Mouse (Mus musculus) stomach, embryonic 16.5 days (tissue): ENCODE results near the gene Triobp. TPM values are rescaled to one million over a fixed set of nuclear protein-coding genes. Genes with fewer than 3 reads are reported as not detected.

Experiments used
- ATAC-seq: fragments of 200-750 bp; cut with Nextera tagmentation; 2 replicates; pipeline ENCODE4 v1.8.0; 2017; ENCODE audit warnings: moderate number of reproducible peaks, moderate TSS enrichment; ENCODE audit not compliant: insufficient read depth, low FRiP score
- H3K27ac ChIP-seq: fragments of 300-500 bp; sonication (generic); 2 replicates; pipeline ENCODE4 v1.5.1; 2014; ENCODE audit warnings: low read length
- H3K27me3 ChIP-seq: fragments of 300-500 bp; sonication (generic); 2 replicates; pipeline ENCODE4 v1.6.1; 2014; ENCODE audit warnings: low read length, control low read depth, mixed read lengths; ENCODE audit not compliant: control insufficient read depth, insufficient read depth
- H3K36me3 ChIP-seq: fragments of 300-500 bp; sonication (generic); 2 replicates; pipeline ENCODE4 v1.6.1; 2014; ENCODE audit warnings: low read length; ENCODE audit not compliant: control insufficient read depth, insufficient read depth
- H3K4me1 ChIP-seq: fragments of 300-500 bp; sonication (generic); 2 replicates; pipeline ENCODE4 v1.6.1; 2014; ENCODE audit warnings: low read length, control low read depth, mixed read lengths; ENCODE audit not compliant: control insufficient read depth, insufficient read depth
- H3K4me2 ChIP-seq: fragments of 300-500 bp; sonication (generic); 2 replicates; pipeline ENCODE4 v1.6.1; 2014; ENCODE audit warnings: low read depth, low read length, mixed read lengths
- H3K4me3 ChIP-seq: fragments of 300-500 bp; sonication (generic); replicated peaks from 2 replicates; pipeline ENCODE4 v1.5.1; 2014; ENCODE audit warnings: mild to moderate bottlenecking, low read length
- H3K9ac ChIP-seq: fragments of 300-500 bp; sonication (generic); 2 replicates; pipeline ENCODE4 v1.6.1; 2014; ENCODE audit warnings: low read length
- H3K9me3 ChIP-seq: fragments of 300-500 bp; sonication (generic); replicated peaks from 2 replicates; pipeline ENCODE4 v1.6.1; 2016; ENCODE audit warnings: low read length, control low read depth; ENCODE audit not compliant: control insufficient read depth
- WGBS: fragments of 180-500 bp; shearing (Covaris S2); extraction: QIAGEN DNeasy Blood & Tissue Kit; methylation state at CpG from one replicate; pipeline ENCODE4 v1.1.7; 2014; 5-methylcytosine and 5-hydroxymethylcytosine counted together
- polyA plus RNA-seq: library from polyadenylated mRNA; unstranded; fragments of >200 nt; fragmentation: Nextera tagmentation; extraction: Ambion mirVana; gene quantifications from 2 replicates; pipeline ENCODE4 v1.2.1, GENCODE M21; 2015

Gene Triobp
- polyA plus RNA-seq, 1 experiment from 2014 or later: 54.2 TPM

- H3K9me3 ChIP-seq: no peaks in the 10 kb centered on the region
- H3K4me3 ChIP-seq: no peak overlapping the region
- no peak for ATAC-seq
- no peak overlapping the region for H3K27ac ChIP-seq
- 57% methylated on average over 11 of the region's 11 CpGs for WGBS
- peaks cover 12% of the 10 kb centered on the region for H3K36me3 ChIP-seq
- peaks cover 42% of the 10 kb centered on the region for H3K4me1 ChIP-seq
- H3K9ac ChIP-seq: peak overlapping the region; percentile 20; the same call in 1 of the 2 replicates
- no peaks in the 10 kb centered on the region for H3K27me3 ChIP-seq
- no peak overlapping the region for H3K4me2 ChIP-seq
These were observed 39.2 kb downstream of the Triobp start for GRCm38 (mm10) chr15:78986536-78987220.

GRCm38 (mm10) chr15:78988499-78988971, 41.0 kb downstream of the Triobp start:
- ATAC-seq: 0 out of 2 replicates have a peak, but pooled peaks have one; percentile 6
- WGBS: 57% methylated on average over 14 of the region's 14 CpGs
- Histone ChIP-seq H3K9me3 (no peaks in the 10 kb centered on the region), H3K4me2 (no peak overlapping the region), H3K4me3 (no peak overlapping the region), H3K27me3 (no peaks in the 10 kb centered on the region), H3K4me1 (peaks cover 37% of the 10 kb centered on the region), H3K36me3 (peaks cover 30% of the 10 kb centered on the region), H3K9ac (no peak overlapping the region; the same call in 1 of the 2 replicates), H3K27ac (peak overlapping the region; percentile 61; the same call in 1 of the 2 replicates)

- H3K9me3 ChIP-seq: no peaks in the 10 kb centered on the region
- WGBS: 90% methylated on average over 14 of the region's 14 CpGs
- H3K9ac ChIP-seq: no peak overlapping the region
- no peak overlapping the region for H3K4me2 ChIP-seq
- peaks cover 39% of the 10 kb centered on the region for H3K36me3 ChIP-seq
- no peaks in the 10 kb centered on the region for H3K27me3 ChIP-seq
- no peak overlapping the region for H3K27ac ChIP-seq
- no peak for ATAC-seq
- H3K4me1 ChIP-seq: peaks cover 29% of the 10 kb centered on the region
- no peak overlapping the region for H3K4me3 ChIP-seq
These were observed 41.9 kb downstream of the Triobp start for GRCm38 (mm10) chr15:78989152-78990092.

GRCm38 (mm10) chr15:78990093-78990463, 42.6 kb downstream of the Triobp start:
- no peaks in the 10 kb centered on the region for H3K9me3 ChIP-seq
- H3K27me3 ChIP-seq: no peaks in the 10 kb centered on the region
- no peak overlapping the region for H3K9ac ChIP-seq
- WGBS: 93% methylated on average over 9 of the region's 9 CpGs
- peaks cover 22% of the 10 kb centered on the region for H3K4me1 ChIP-seq
- no peak for ATAC-seq
- no peak overlapping the region for H3K4me3 ChIP-seq
- no peak overlapping the region for H3K4me2 ChIP-seq
- peaks cover 41% of the 10 kb centered on the region for H3K36me3 ChIP-seq
- H3K27ac ChIP-seq: no peak overlapping the region

- peaks cover 47% of the 10 kb centered on the region for H3K36me3 ChIP-seq
- H3K27me3 ChIP-seq: no peaks in the 10 kb centered on the region
These were observed 43.5 kb downstream of the Triobp start for GRCm38 (mm10) chr15:78990970-78991525.

GRCm38 (mm10) chr15:78992235-78992634, 44.7 kb downstream of the Triobp start:
- 94% methylated on average over 7 of the region's 7 CpGs for WGBS
- no peak for ATAC-seq
- H3K4me3 ChIP-seq: no peak overlapping the region

More at GRCm38 (mm10) chr15:78990970-78991525, 43.5 kb downstream of the Triobp start:
- no peak overlapping the region for H3K27ac ChIP-seq
- WGBS: 93% methylated on average over 25 of the region's 25 CpGs
- no peak overlapping the region for H3K4me2 ChIP-seq
- no peaks in the 10 kb centered on the region for H3K9me3 ChIP-seq
- H3K4me3 ChIP-seq: no peak overlapping the region
- ATAC-seq: no peak
- no peak overlapping the region for H3K9ac ChIP-seq
- H3K4me1 ChIP-seq: peaks cover 20% of the 10 kb centered on the region

GRCm38 (mm10) chr15:78992925-78993324, 45.4 kb downstream of the Triobp start:
- Histone ChIP-seq H3K27me3 (no peaks in the 10 kb centered on the region), H3K4me3 (no peak overlapping the region), H3K9me3 (no peaks in the 10 kb centered on the region), H3K4me2 (no peak overlapping the region), H3K4me1 (peaks cover 9% of the 10 kb centered on the region), H3K9ac (no peak overlapping the region), H3K36me3 (peaks cover 47% of the 10 kb centered on the region), H3K27ac (no peak overlapping the region)
- WGBS: 96% methylated on average over 24 of the region's 24 CpGs
- ATAC-seq: no peak

More at GRCm38 (mm10) chr15:78992235-78992634, 44.7 kb downstream of the Triobp start:
- H3K4me1 ChIP-seq: peaks cover 12% of the 10 kb centered on the region
- H3K36me3 ChIP-seq: peaks cover 47% of the 10 kb centered on the region
- no peaks in the 10 kb centered on the region for H3K27me3 ChIP-seq
- no peak overlapping the region for H3K9ac ChIP-seq
- H3K9me3 ChIP-seq: no peaks in the 10 kb centered on the region
- H3K27ac ChIP-seq: no peak overlapping the region
- H3K4me2 ChIP-seq: no peak overlapping the region

GRCm38 (mm10) chr15:78995916-78996315, 48.4 kb downstream of the Triobp start:
- peaks cover 51% of the 10 kb centered on the region for H3K36me3 ChIP-seq
- ATAC-seq: no peak
- no peaks in the 10 kb centered on the region for H3K9me3 ChIP-seq
- H3K27me3 ChIP-seq: no peaks in the 10 kb centered on the region
- no peak overlapping the region for H3K4me2 ChIP-seq
- no peak overlapping the region for H3K4me3 ChIP-seq
- 93% methylated on average over 4 of the region's 4 CpGs for WGBS
- no peaks in the 10 kb centered on the region for H3K4me1 ChIP-seq
- no peak overlapping the region for H3K9ac ChIP-seq
- H3K27ac ChIP-seq: no peak overlapping the region
